Mouse (Mus musculus) kidney, embryonic 15.5 days (tissue): Measurements from ENCODE around the gene Chrd. TPM values are rescaled to one million over a fixed set of nuclear protein-coding genes. Genes with fewer than 3 reads are reported as not detected.

Source experiments
- ATAC-seq: fragments of 200-750 bp; cut with Nextera tagmentation; replicated peaks from 2 replicates; pipeline ENCODE4 v1.8.0; 2017; ENCODE audit warnings: moderate TSS enrichment; ENCODE audit not compliant: low FRiP score
- H3K27ac ChIP-seq: fragments of 300-500 bp; sonication (generic); 2 replicates; pipeline ENCODE4 v1.5.1; 2015; ENCODE audit warnings: mild to moderate bottlenecking, inconsistent platforms
- H3K27me3 ChIP-seq: fragments of 300-500 bp; sonication (generic); 2 replicates; pipeline ENCODE4 v1.6.1; 2015; ENCODE audit warnings: inconsistent platforms
- H3K36me3 ChIP-seq: fragments of 300-500 bp; sonication (generic); 2 replicates; pipeline ENCODE4 v1.6.1; 2015; ENCODE audit warnings: inconsistent platforms
- H3K4me1 ChIP-seq: fragments of 300-500 bp; sonication (generic); 2 replicates; pipeline ENCODE4 v1.6.1; 2015; ENCODE audit warnings: inconsistent platforms
- H3K4me2 ChIP-seq: fragments of 300-500 bp; sonication (generic); 2 replicates; pipeline ENCODE4 v1.6.1; 2015; ENCODE audit warnings: moderate library complexity, mild to moderate bottlenecking, inconsistent platforms
- H3K4me3 ChIP-seq: fragments of 300-500 bp; sonication (generic); replicated peaks from 2 replicates; pipeline ENCODE4 v1.5.1; 2015; ENCODE audit warnings: mild to moderate bottlenecking, inconsistent platforms
- H3K9ac ChIP-seq: fragments of 300-500 bp; sonication (generic); 2 replicates; pipeline ENCODE4 v1.6.1; 2015; ENCODE audit warnings: mild to moderate bottlenecking, inconsistent platforms
- H3K9me3 ChIP-seq: fragments of 300-500 bp; sonication (generic); replicated peaks from 2 replicates; pipeline ENCODE4 v1.6.1; 2016; ENCODE audit warnings: inconsistent platforms
- WGBS: fragments of 180-500 bp; shearing (Covaris S2); methylation state at CpG from one replicate; pipeline ENCODE4 v1.1.7; 2015; ENCODE audit warnings: mixed read lengths; 5-methylcytosine and 5-hydroxymethylcytosine counted together
- polyA plus RNA-seq: library from polyadenylated mRNA; unstranded; fragments of >200 nt; fragmentation: Nextera tagmentation; extraction: Ambion mirVana; gene quantifications from 2 replicates; pipeline ENCODE4 v1.2.1, GENCODE M21; 2015

Gene Chrd
- polyA plus RNA-seq, 1 experiment from 2014 or later = 7.4 TPM

DNA sequence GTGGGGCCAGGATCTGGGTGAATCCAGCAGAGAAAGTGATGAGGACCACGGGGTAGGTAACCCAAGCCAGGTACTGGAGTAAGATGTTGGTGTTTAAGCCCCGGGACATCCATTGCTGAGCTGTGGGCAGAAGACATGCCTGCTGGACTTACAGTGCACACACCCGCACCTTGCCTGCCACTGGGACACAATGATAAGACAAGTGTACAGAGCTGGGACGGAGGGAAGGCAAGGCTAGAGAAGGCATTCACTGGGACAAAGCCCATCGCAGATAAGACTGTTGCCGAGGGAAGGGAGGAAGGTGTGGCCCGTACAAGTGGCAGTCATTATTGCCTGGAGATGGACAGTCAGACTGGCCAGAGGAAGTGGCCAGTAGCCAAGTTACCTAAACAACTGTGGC lies 20.0 kb upstream of the Chrd start:
- H3K9me3 ChIP-seq = no peaks in the 10 kb centered on the region

DNA sequence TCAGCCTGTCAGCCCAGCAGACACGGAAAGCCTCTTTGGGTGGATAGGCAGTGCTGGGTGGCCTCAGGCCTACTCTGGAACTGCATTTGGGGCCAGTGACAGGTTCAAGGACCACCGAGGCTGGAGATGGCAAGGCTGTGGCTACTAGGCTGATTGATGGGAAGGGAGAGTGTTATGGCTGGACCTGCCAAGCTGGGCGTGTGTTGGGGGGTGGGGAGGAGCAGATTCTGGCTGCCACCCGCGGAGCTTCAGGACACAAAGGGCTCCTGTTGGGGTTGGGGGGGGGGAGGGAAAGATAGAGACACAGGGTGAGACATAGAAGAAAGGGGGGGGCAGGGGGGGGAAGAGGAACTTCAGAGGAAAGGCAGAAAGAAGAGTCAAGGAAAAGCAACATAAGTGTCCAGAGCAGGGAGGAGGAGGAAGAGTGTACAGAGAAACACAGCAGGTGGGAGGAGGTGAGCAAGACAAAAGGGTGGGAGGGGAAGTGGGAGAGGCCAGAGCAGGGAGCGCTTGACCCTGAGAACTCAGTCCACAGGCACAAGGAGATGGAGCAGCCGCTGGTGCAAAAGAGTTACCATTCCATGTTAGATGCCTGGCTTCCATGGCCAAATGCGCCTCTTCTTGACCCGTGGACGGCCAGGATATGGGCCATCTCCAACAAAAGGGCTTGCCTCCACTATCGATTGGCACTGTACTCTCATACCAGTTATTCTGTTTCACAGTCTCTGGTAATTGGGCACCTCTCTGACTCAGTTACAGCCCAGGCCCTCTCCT lies 18.4 kb upstream of the Chrd start:
- no peaks in the 10 kb centered on the region for H3K9me3 ChIP-seq
- peaks cover 37% of the 10 kb centered on the region for H3K36me3 ChIP-seq
- peak overlapping the region; percentile 85 for H3K4me2 ChIP-seq
- WGBS = 35% methylated on average over 11 of the region's 11 CpGs
- H3K27me3 ChIP-seq = no peaks in the 10 kb centered on the region
- H3K27ac ChIP-seq = no peak overlapping the region
- peak overlapping the region; percentile 76 for H3K4me3 ChIP-seq
- no peak for ATAC-seq
- peak overlapping the region; percentile 29 for H3K9ac ChIP-seq
- H3K4me1 ChIP-seq = peaks cover 42% of the 10 kb centered on the region

More for the DNA sequence above, 20.0 kb upstream of the Chrd start:
- H3K4me3 ChIP-seq = no peak overlapping the region
- peaks cover 36% of the 10 kb centered on the region for H3K4me1 ChIP-seq
- WGBS = 86% methylated on average over 7 of the region's 7 CpGs
- no peak overlapping the region for H3K9ac ChIP-seq
- no peaks in the 10 kb centered on the region for H3K27me3 ChIP-seq
- no peak overlapping the region for H3K27ac ChIP-seq
- no peak for ATAC-seq
- peaks cover 50% of the 10 kb centered on the region for H3K36me3 ChIP-seq
- no peak overlapping the region for H3K4me2 ChIP-seq

DNA sequence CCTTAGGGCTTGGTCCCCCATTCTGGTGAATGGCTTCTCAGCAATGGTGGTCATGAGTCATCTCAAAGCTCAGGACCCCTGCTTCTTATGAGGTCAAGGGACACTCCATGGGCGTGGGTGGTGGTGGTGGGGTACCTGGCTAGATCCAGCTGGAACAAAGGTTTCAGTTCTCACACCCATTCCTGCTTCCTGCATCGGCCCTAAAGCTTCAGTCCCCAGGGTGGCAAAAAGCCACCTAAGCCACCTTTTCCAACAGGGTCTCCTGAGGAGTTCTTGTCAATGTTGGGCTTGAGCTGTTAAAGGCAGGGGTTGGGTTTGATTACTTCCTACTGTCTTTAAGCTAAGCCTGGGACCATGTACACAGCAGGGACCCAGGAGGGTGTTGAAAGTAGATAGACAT lies 17.8 kb upstream of the Chrd start:
- 61% methylated on average over 2 of the region's 2 CpGs for WGBS
- Histone ChIP-seq H3K36me3 (peaks cover 41% of the 10 kb centered on the region), H3K27ac (no peak overlapping the region), H3K9me3 (no peaks in the 10 kb centered on the region), H3K4me1 (peaks cover 42% of the 10 kb centered on the region), H3K9ac (peak overlapping the region; percentile 77), H3K4me3 (peak overlapping the region; percentile 76), H3K27me3 (no peaks in the 10 kb centered on the region), H3K4me2 (peak overlapping the region; percentile 85)
- no peak for ATAC-seq

DNA sequence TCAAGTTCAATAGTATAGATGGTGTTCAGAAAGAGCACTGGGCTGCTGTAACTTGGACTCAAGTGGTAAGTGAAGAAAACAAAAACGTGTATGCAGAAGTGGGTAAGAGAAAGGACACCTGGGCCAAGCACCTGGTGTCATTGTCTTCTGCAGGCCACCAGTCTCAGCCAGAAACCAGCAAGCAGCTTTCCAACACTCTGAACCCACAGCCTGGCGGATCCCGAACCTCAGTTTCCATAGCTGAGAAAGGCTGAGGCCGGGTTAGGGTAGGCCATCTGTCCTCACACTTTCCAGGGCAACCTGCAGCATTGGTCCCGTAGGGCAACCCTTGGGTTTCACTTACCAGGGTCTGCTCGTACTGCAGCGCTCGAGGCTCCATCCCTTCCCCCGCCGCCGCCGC lies 17.4 kb upstream of the Chrd start:
- no peaks in the 10 kb centered on the region for H3K9me3 ChIP-seq
- peak overlapping the region; percentile 76 for H3K4me3 ChIP-seq
- H3K36me3 ChIP-seq = peaks cover 41% of the 10 kb centered on the region
- H3K9ac ChIP-seq = peak overlapping the region; percentile 77
- peaks cover 42% of the 10 kb centered on the region for H3K4me1 ChIP-seq
- peak overlapping the region; percentile 85 for H3K4me2 ChIP-seq
- no peak for ATAC-seq
- H3K27me3 ChIP-seq = no peaks in the 10 kb centered on the region
- H3K27ac ChIP-seq = peak overlapping the region; percentile 99
- WGBS = 1% methylated on average over 12 of the region's 12 CpGs

DNA sequence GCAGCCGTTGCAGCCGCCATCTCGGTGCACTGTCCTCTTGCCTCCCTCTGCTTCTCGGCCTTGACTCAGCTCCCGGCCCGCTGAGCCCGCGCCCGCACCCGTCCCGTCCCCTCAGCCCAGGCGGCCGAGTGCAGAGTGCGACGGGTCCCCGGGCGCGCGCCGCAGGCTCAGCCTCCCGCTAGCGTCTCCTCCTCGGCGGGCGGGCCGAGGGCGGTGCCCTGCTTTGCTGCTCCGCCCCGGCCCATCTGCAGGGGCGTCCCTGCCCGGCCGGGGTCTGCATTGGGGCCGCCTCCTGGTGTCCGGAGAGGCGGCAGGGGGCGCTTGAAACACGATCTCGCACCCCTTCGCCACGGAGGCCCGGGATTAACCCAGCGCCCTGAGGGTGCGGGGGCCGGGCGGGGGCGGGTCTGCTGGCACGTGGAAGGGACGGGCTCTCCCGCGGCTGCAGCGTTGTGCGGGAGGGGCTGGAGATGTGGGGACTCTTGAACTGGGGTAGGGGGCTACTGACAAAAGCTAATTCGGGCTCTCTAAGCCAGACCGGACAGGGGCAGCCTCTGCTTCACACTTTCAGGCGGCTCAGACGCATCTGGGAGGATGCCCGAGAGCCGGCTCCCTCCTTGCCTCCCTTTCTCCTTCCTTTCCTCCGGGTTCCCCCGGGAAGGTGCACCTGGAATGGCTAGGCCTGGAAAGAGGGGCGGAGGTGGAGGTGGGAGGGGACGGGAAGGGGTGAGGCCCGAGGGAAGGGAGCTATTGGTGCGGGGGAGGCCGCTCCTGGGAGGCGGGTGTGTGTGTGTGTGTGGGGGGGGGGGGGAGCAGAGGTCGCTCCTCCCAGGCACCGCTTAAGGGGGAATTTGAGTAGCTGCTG lies 16.7 kb upstream of the Chrd start:
- peak overlapping the region; percentile 77 for H3K9ac ChIP-seq
- peak; percentile 90 for ATAC-seq
- under 1% methylated on average over 68 of the region's 68 CpGs for WGBS
- no peaks in the 10 kb centered on the region for H3K27me3 ChIP-seq
- peak overlapping the region; percentile 99 for H3K27ac ChIP-seq
- peaks cover 42% of the 10 kb centered on the region for H3K4me1 ChIP-seq
- peak overlapping the region; percentile 76 for H3K4me3 ChIP-seq
- peaks cover 42% of the 10 kb centered on the region for H3K36me3 ChIP-seq
- H3K4me2 ChIP-seq = peak overlapping the region; percentile 85
- no peaks in the 10 kb centered on the region for H3K9me3 ChIP-seq

DNA sequence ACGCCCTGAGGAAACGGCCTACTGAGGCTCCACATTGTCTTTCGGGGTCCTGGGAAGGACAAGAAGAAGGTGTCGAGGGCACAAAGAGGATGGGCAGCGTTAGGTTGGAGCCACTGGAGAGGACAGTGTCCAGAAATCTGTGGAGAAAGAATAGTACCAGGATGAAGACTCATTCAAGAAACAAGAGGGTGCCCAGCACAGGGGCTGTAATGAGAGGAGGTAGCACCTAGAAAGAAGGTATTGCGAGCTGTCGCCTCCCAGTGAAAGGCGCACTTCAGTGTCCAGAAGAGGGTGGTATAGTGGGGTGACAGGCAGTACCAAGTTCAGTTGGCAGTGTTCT lies 16.1 kb upstream of the Chrd start:
- peak overlapping the region; percentile 76 for H3K4me3 ChIP-seq
- H3K4me1 ChIP-seq = peaks cover 42% of the 10 kb centered on the region
- no peaks in the 10 kb centered on the region for H3K9me3 ChIP-seq
- ATAC-seq = no peak
- H3K27ac ChIP-seq = peak overlapping the region; percentile 99
- peak overlapping the region; percentile 77 for H3K9ac ChIP-seq
- H3K27me3 ChIP-seq = no peaks in the 10 kb centered on the region
- peak overlapping the region; percentile 85 for H3K4me2 ChIP-seq
- under 1% methylated on average over 8 of the region's 8 CpGs for WGBS
- H3K36me3 ChIP-seq = peaks cover 42% of the 10 kb centered on the region

DNA sequence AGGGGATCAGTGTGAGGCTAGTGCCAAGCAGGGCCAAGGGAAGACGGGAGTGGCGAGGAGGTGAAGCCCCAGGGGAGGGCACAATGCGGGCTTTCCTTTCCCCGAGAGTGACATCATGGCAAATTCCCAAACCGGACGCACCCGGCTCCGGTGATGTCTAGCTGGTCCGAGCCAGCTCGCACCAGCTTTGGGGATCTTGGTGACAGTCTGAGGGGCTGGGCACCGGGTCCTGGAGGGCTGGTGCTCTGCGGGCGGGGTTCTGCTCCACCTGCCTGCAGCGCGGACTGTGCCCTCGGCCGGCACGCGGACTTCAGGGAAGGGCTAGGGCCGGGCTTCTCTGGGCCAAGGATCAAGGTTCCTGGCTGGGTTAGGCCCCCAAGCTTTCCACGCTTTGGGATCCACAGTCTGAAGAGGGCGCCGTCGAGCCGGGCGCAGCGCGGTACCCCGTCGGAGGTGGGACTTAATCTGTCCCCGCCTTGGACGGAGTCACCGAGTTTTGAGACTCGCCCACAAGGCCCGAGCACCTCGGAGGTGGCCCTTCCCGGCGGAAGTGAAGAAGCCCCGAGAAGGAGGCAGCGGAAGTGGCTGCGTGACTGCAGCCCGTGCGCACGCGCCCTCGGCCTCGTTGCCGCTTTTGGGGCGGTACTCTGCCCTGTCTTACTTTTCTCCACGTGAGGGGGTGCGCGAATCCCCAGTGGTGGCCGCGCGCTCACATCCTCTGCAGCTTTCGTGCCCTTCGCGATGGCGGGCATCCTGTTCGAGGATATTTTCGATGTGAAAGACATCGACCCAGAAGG lies 15.5 kb upstream of the Chrd start, which contains the start of the genes Polr2h and Clcn2:
Gene Polr2h (plus strand): TSS at position 485 of the 797 bp plus-strand sequence.
Gene Clcn2 (minus strand): TSS at position 566 of the 797 bp plus-strand sequence.
- peaks cover 42% of the 10 kb centered on the region for H3K36me3 ChIP-seq
- H3K4me1 ChIP-seq = peaks cover 42% of the 10 kb centered on the region
- ATAC-seq = peak; percentile 82
- WGBS = under 1% methylated on average over 61 of the region's 62 CpGs
- peak within 1 kb of the TSS; percentile 99 for H3K27ac ChIP-seq
- no peaks in the 10 kb centered on the region for H3K9me3 ChIP-seq
- peak within 1 kb of the TSS; percentile 77 for H3K9ac ChIP-seq
- H3K4me2 ChIP-seq = peak within 1 kb of the TSS; percentile 85
- no peaks in the 10 kb centered on the region for H3K27me3 ChIP-seq
- H3K4me3 ChIP-seq = peak within 1 kb of the TSS; percentile 76

DNA sequence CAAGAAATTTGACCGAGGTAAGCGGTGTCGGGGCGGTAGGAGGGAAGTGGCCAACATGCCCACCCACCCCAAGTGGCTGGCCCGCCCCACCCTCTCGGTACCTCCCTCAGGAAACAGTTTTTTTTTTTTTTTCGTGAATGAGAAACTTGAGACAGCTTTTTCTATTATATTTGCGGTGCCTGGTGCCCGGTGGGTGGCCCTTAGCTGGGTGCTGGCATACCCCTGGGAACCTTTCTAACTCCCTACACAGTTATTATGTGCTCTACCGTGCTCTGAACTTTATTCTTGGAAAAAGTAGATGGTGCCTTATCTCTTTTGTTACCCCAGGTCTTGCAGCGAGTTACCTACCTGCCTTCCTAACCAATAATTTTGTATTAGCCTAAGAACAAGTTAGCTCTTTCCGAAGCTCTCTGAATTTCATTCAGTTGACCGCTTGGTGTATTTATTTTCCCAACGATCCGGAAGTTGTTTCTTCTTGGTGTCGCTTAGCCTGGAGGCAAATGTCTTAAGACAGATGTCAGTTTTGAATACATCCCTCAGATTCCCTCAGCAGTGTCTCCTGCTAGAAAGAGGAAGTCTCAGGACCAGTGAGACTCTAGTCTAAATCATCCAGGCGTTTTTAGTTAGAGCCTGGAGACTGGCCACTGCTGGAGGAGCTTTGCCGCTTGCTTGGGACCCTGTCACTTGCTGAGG lies 14.8 kb upstream of the Chrd start:
- no peaks in the 10 kb centered on the region for H3K9me3 ChIP-seq
- peak overlapping the region; percentile 99 for H3K27ac ChIP-seq
- peaks cover 39% of the 10 kb centered on the region for H3K36me3 ChIP-seq
- ATAC-seq = peak; percentile 15
- no peaks in the 10 kb centered on the region for H3K27me3 ChIP-seq
- under 1% methylated on average over 18 of the region's 18 CpGs for WGBS
- peak overlapping the region; percentile 77 for H3K9ac ChIP-seq
- peak overlapping the region; percentile 76 for H3K4me3 ChIP-seq
- peaks cover 44% of the 10 kb centered on the region for H3K4me1 ChIP-seq
- H3K4me2 ChIP-seq = peak overlapping the region; percentile 85

DNA sequence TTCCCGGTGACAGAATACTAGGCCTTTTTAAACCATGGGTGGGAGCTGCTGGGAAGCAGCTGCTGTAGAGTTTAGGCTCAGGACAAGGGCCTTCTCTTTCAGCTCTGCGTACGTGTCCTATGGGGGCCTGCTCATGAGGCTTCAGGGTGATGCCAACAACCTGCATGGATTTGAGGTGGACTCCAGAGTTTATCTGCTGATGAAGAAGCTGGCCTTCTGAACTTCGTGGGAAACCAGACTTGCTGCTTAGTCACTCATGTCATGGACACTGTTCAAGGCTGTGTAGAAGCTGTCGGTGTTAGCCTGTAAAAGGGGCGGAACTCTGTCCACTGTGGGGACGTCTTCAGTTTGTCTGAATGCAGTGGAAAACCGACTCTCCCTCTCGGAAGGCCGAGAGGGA lies 11.1 kb upstream of the Chrd start:
- Histone ChIP-seq H3K4me2 (no peak overlapping the region), H3K9me3 (no peaks in the 10 kb centered on the region), H3K27ac (no peak overlapping the region), H3K27me3 (no peaks in the 10 kb centered on the region), H3K9ac (no peak overlapping the region), H3K4me3 (no peak overlapping the region), H3K4me1 (peaks cover 13% of the 10 kb centered on the region), H3K36me3 (peaks cover 35% of the 10 kb centered on the region)
- 86% methylated on average over 10 of the region's 10 CpGs for WGBS
- ATAC-seq = no peak

DNA sequence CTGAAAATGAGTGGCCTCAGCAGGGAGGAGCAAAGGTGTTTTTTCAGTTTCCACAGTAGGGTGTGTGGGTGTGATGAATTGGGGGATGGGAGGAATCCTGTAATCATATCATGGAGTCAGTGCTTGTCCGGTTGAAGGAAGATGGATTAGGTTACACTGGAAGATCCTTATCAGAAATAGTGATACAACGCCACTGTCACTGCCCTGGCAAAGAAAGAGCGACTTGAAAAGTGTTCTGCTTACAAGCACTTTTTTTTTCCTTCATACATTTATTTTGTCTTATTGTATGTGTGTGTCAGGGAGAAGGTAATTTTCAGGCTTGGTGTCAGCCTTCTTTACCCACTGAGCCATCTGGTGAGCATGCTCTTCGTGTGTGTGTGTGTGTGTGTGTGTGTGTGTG lies 10.2 kb upstream of the Chrd start:
- no peak overlapping the region for H3K27ac ChIP-seq
- H3K27me3 ChIP-seq = no peaks in the 10 kb centered on the region
- WGBS = 53% methylated on average over 4 of the region's 4 CpGs
- H3K9ac ChIP-seq = no peak overlapping the region
- no peak overlapping the region for H3K4me3 ChIP-seq
- peaks cover 8% of the 10 kb centered on the region for H3K4me1 ChIP-seq
- no peak overlapping the region for H3K4me2 ChIP-seq
- H3K9me3 ChIP-seq = no peaks in the 10 kb centered on the region
- ATAC-seq = no peak
- peaks cover 35% of the 10 kb centered on the region for H3K36me3 ChIP-seq

DNA sequence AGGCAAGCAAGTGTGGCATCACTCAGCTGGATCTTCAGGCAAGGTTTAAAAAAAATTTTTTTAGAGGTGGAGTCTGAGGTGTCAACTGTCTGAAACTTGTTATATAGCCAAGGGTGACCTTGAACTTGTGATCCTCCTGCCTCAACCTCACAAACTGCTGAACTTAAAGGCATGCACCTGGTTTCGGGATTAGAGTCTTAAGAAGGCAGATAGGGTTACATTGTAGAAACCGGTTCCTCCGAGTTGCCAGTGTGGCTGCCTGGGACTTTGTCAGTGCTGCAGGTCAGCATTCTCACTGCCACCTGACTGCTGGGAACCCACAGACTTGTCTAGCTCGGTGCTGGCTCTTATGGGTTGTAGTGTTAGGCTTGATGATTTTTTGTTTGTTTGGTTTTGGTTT lies 9.7 kb upstream of the Chrd start:
- Histone ChIP-seq H3K27me3 (no peaks in the 10 kb centered on the region), H3K27ac (no peak overlapping the region), H3K9ac (no peak overlapping the region), H3K9me3 (no peaks in the 10 kb centered on the region), H3K4me3 (no peak overlapping the region), H3K4me1 (peaks cover 8% of the 10 kb centered on the region), H3K4me2 (no peak overlapping the region), H3K36me3 (peaks cover 35% of the 10 kb centered on the region)
- no peak for ATAC-seq
- WGBS = 39% methylated on average over 4 of the region's 4 CpGs
